Mouse (Mus musculus): ENCODE results near the gene Rlbp1.

DNA sequence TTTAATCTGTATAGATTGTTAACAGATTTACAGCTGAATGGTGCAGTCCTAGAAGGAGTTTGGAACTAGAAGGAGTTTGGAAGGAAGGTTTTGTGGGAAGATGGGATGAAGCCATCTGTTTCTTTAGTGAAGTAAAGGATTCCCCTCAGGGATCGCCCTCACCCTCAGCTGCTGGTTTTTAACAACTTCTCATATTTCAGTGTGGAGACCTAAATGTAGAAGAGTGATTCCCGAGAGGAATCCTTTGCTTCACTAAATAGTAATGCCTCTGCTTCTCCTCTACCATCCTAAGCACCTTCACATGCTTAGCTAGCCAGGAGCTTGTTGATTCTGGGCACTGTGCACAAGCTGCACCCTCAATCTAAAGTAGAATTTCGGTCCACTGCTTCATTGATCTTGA lies 4.6 kb upstream of the Rlbp1 start:
- no peak for TF ChIP-seq POLR2A (IDR thresholded peaks at IDR 0.05; ENCODE audit: low read depth, low read length)
- TF ChIP-seq CTCF (conservative IDR thresholded peaks at IDR 0.05; ENCODE audit: insufficient read depth, insufficient read length, low read depth, low read length), result no peak

Measured in kidney, adult 2 months (tissue).